Mouse (Mus musculus): ENCODE measurements around the gene Abcb8. TPM values are rescaled to one million over a fixed set of nuclear protein-coding genes. Genes with fewer than 3 reads are reported as not detected.

The Abcb8 gene
- polyA plus RNA-seq, 1 experiment from 2014 or later = 53.6 TPM

DNA sequence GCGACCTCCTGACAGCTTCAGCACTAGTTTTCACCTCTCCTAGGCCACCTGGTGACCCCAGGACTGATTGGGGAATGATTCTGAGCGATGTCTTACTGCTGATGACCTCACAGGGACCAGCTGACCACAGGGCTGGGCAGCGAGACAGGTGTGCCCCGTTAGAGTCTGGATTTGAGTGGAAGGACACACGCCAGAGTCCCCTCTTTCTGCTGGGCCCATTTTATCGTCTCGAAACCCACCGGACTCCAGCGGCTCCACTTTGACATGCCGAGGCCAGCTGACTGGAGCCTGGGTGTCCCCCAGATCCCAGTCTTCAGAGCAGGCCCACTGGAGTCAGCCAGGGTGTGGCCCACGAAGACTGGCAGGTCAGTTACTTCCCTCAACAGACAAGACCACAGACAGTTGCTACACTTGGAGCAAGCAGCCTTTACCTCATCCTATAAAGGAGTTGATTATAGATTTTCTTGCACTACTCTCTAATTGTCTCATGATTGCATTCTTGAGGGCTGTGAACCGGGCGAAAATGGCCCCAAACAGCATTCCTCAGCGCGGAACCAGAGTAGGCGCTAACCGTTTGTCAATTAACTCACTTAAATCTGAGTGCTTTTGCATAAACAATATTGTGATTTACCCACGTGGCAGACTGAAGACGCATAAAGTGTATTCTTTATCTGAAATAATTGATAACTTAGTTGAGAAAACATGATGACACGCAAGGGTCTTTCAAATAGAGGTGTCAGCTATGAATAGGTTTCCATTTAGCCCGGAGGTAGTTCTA, 30.7 kb downstream of the Abcb8 start:
- Histone ChIP-seq H3K27ac (replicated peaks) (peak overlapping the region; percentile 90), H3K4me3 (peak overlapping the region; percentile 80), H3K9me3 (no peaks in the 10 kb centered on the region), H3K27me3 (replicated peaks; ENCODE audit: low read depth, poor library complexity, severe bottlenecking) (peaks cover 24% of the 10 kb centered on the region), H3K36me3 (replicated peaks) (peaks cover 27% of the 10 kb centered on the region), H3K4me1 (peaks cover 63% of the 10 kb centered on the region)
- DNase-seq (ENCODE audit: low spot score) = no peak
- 16% methylated on average over 21 of the region's 21 CpGs for WGBS

DNA sequence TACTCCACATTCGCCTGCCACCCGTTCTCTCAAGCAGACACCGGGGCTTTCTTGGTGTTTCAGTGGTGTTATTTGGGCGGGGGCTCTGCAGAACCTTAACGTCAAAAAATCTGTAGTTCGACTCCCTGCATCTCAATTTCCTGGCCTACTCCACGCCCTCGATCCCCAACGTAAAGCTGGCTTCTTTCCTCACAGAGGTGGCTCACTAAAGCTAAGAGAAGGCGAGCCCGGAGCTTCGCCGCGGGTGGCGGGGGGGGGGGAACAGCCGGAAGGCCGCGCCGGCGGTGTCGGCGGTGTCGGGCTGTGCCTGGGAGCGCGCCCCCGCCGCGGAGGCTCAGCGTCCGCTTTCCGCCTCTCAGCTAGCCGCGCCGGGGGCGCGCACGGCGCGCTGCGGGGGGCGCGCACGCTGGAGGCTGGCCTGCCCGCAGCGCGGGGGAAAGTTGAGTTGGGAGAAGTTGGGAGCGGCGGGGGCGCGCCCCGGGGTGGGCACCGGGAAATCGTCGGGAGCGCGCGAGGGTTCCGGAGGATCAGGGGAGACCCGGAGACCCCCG, 31.5 kb downstream of the Abcb8 start:
- DNase-seq (ENCODE audit: low spot score) = peak; percentile 92
- H3K27ac ChIP-seq (replicated peaks) = peak overlapping the region; percentile 90
- H3K4me3 ChIP-seq = peak overlapping the region; percentile 80
- peaks cover 67% of the 10 kb centered on the region for H3K4me1 ChIP-seq
- peaks cover 27% of the 10 kb centered on the region for H3K36me3 ChIP-seq (replicated peaks)
- 2% methylated on average over 59 of the region's 60 CpGs for WGBS
- peaks cover 24% of the 10 kb centered on the region for H3K27me3 ChIP-seq (replicated peaks; ENCODE audit: low read depth, poor library complexity, severe bottlenecking)
- H3K9me3 ChIP-seq = no peaks in the 10 kb centered on the region

DNA sequence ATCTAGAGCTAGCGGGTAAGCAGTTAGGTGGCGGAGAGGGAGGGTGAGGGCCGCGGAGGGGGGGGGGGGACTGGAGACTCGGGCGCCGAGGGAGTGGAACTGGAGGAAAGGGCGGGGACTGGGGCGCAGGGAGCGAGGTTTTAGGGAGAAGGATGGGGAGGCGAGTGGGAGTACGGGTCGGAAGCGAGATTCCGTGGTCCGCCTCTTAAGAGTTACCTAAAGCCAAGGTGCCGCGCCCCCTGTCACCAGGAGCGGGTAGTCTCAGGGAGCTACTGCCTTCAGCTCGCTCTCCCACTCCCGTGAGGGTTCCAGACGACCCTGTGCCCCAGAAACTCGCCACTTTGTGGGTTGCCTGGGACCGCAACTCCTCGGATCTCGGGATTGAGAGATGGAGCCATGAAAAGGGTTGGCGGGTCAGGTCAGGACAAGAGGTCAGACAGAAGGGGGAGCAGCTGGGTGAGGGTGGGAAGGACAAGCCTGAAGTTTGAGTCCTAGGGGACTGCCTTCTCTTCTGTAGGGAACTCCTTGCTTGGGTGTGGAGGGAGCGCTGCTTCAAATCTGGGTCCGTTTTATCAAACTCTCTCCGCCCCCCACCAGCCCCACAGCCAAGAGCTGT, 32.1 kb downstream of the Abcb8 start:
- peaks cover 24% of the 10 kb centered on the region for H3K27me3 ChIP-seq (replicated peaks; ENCODE audit: low read depth, poor library complexity, severe bottlenecking)
- WGBS = under 1% methylated on average over 30 of the region's 30 CpGs
- DNase-seq (ENCODE audit: low spot score) = no peak
- peaks cover 67% of the 10 kb centered on the region for H3K4me1 ChIP-seq
- peak overlapping the region; percentile 90 for H3K27ac ChIP-seq (replicated peaks)
- peak overlapping the region; percentile 80 for H3K4me3 ChIP-seq
- H3K36me3 ChIP-seq (replicated peaks) = peaks cover 27% of the 10 kb centered on the region
- H3K9me3 ChIP-seq = no peaks in the 10 kb centered on the region

DNA sequence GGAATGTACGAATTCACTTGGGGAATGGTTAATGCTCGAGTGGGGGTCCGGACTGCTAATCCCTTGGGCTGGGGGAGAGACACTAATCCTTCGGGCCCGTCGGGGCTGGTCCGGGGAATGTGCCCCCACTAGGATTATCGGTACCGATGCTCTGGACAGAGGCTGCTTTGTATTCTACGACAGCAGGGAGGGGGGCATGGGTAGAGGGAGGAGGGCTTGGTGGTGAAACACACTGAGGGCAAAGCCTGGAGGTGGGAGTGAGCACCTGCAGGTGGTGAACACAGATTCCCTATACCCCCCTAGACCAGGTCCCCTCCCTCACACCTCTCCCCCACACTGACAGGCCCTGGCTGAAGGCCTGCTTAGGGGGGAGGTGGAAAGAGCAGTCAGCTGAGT, 32.6 kb downstream of the Abcb8 start:
- H3K9me3 ChIP-seq = no peaks in the 10 kb centered on the region
- H3K4me3 ChIP-seq = peak overlapping the region; percentile 80
- under 1% methylated on average over 10 of the region's 10 CpGs for WGBS
- peak overlapping the region; percentile 90 for H3K27ac ChIP-seq (replicated peaks)
- DNase-seq (ENCODE audit: low spot score) = peak; percentile 51
- peaks cover 67% of the 10 kb centered on the region for H3K4me1 ChIP-seq
- H3K36me3 ChIP-seq (replicated peaks) = peaks cover 27% of the 10 kb centered on the region
- peaks cover 24% of the 10 kb centered on the region for H3K27me3 ChIP-seq (replicated peaks; ENCODE audit: low read depth, poor library complexity, severe bottlenecking)

DNA sequence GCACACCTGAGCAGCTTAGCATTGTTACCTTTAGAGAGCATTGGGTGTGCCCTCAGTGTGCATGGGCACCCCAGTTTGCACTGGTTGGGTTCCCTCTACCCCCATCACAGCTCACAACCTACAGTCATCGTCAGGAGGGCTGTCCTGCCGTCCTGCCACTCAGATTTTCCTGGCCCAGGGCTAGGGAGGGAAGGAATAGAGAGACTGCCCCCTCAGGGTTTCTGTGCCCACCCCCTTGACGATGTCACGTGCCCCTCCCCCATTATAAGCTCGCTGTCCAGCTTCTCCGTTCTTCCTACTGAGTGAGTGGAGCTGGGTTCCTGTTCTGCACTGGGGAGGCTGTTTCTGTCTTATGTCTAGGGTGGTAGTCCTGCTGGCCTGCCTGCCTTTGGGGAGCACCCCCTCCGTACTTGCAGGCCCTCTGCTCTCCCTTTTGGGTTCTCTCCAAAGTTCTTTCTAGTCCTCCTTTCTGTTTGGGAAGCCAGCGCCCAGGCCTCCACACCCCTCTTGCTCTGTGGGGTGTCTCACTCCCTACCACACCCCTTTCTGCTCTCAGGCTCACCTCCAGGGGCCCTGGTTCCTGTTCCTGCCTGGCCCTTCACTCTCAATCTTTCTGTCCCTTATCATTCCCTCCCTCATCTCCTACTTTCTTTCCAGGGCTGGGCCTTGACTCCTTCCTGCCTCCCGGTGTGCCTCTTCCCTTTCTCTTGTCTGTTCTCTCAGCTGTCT, 33.3 kb downstream of the Abcb8 start:
- Histone ChIP-seq H3K27me3 (replicated peaks; ENCODE audit: low read depth, poor library complexity, severe bottlenecking) (peaks cover 24% of the 10 kb centered on the region), H3K36me3 (replicated peaks) (peaks cover 29% of the 10 kb centered on the region), H3K27ac (replicated peaks) (peak overlapping the region; percentile 90; the same call in 1 of the 2 replicates), H3K4me1 (peaks cover 67% of the 10 kb centered on the region), H3K4me3 (peak overlapping the region; percentile 80), H3K9me3 (no peaks in the 10 kb centered on the region)
- 9% methylated on average over 9 of the region's 9 CpGs for WGBS
- DNase-seq (ENCODE audit: low spot score) = peak; percentile 18

DNA sequence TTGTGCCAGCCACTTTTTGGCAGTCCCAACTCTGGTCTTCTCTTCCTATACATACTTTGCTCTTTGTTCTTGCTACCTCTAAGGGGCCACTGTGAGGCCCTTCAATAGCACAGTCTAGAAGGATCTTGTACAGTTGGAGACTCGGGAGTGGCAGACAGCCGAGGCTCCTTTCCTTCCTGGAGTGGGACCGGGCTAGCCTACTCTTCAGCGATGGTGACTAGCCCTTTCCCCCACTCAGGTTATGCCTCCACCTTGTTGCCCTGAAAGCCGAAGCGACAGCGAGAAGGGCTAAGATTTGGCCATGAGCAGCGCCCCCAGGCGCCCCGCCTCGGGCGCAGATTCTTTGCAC, 33.8 kb downstream of the Abcb8 start:
- Histone ChIP-seq H3K27ac (replicated peaks) (peak overlapping the region; percentile 35; the same call in 1 of the 2 replicates), H3K4me3 (peak overlapping the region; percentile 80), H3K4me1 (peaks cover 63% of the 10 kb centered on the region), H3K36me3 (replicated peaks) (peaks cover 31% of the 10 kb centered on the region), H3K9me3 (no peaks in the 10 kb centered on the region), H3K27me3 (replicated peaks; ENCODE audit: low read depth, poor library complexity, severe bottlenecking) (peaks cover 24% of the 10 kb centered on the region)
- DNase-seq (ENCODE audit: low spot score) = no peak
- 9% methylated on average over 12 of the region's 12 CpGs for WGBS

DNA sequence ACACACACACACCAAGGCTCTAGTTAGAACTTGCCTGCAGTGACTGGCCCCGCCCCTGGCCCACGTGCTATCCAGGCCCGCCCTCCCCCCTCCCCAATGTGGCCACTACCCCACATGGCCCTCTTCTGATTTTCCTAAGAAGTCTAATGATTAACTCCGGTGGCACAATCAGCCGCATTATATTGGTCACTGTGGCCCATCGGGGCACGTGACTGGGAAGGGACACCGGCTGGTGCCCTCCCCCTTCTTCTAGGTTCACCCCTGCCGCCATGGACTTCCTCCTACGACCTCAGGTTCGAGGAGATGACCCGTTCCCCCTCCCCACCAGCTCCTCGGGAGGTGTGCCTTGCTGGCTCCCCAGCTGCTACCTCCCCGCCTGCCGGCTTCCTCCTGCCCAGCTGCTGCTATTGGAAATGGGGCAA, 34.5 kb downstream of the Abcb8 start:
- peak overlapping the region; percentile 41; the same call in 1 of the 2 replicates for H3K27ac ChIP-seq (replicated peaks)
- H3K4me3 ChIP-seq = peak overlapping the region; percentile 80
- peaks cover 39% of the 10 kb centered on the region for H3K36me3 ChIP-seq (replicated peaks)
- peaks cover 24% of the 10 kb centered on the region for H3K27me3 ChIP-seq (replicated peaks; ENCODE audit: low read depth, poor library complexity, severe bottlenecking)
- DNase-seq (ENCODE audit: low spot score) = peak; percentile 71
- H3K4me1 ChIP-seq = peaks cover 56% of the 10 kb centered on the region
- H3K9me3 ChIP-seq = no peaks in the 10 kb centered on the region
- 3% methylated on average over 15 of the region's 15 CpGs for WGBS

DNA sequence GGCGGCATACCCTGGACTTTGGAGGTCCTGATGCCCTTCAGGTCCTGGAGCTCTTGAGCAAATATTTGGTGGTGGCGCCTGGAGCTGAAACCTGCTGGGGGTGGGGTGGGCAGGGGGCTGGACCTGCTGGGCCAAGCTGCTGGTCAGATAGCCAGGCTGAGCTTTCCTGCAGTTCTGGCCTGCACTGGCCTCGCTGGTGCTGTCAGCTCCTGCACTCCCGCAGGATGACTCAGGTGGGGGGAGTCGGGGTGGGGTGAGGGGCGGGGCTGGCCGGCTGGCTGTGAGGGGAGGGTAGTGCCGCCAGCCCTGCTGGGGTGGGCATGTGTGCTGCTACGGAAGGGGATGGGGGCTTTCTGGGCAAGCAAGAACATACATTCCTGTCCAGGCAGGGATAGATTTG, 35.1 kb downstream of the Abcb8 start:
- H3K27me3 ChIP-seq (replicated peaks; ENCODE audit: low read depth, poor library complexity, severe bottlenecking) = peaks cover 24% of the 10 kb centered on the region
- H3K27ac ChIP-seq (replicated peaks) = 0 out of 2 replicates have a peak overlapping the region, but pooled peaks have one; percentile 41
- H3K4me1 ChIP-seq = peaks cover 55% of the 10 kb centered on the region
- peak overlapping the region; percentile 80 for H3K4me3 ChIP-seq
- H3K36me3 ChIP-seq (replicated peaks) = peaks cover 45% of the 10 kb centered on the region
- no peaks in the 10 kb centered on the region for H3K9me3 ChIP-seq
- 16% methylated on average over 9 of the region's 9 CpGs for WGBS
- peak; percentile 43 for DNase-seq (ENCODE audit: low spot score)

DNA sequence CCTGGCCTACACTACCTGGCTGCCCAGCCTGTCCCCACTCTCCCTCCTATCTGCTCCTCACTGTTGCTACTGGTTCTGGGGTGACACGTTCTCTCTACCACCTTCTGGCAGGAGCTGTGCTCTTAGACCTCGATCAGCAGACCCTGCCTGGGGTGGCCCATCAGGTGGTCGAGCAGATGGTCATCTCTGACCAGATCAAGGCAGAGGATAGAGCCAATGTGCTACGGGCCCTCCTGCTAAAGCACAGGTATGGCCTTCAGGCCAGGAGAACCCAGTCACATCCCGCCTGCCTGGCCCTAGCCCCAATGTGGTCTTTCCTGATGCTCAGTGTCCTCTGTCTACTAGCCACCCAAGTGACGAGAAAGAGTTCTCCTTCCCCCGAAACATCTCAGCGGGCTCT, 40.5 kb downstream of the Abcb8 start:
- Histone ChIP-seq H3K27me3 (replicated peaks; ENCODE audit: low read depth, poor library complexity, severe bottlenecking) (no peaks in the 10 kb centered on the region), H3K36me3 (replicated peaks) (peaks cover 92% of the 10 kb centered on the region), H3K4me1 (peaks cover 6% of the 10 kb centered on the region), H3K9me3 (no peaks in the 10 kb centered on the region), H3K27ac (replicated peaks) (no peak overlapping the region), H3K4me3 (no peak overlapping the region)
- 87% methylated on average over 8 of the region's 8 CpGs for WGBS
- DNase-seq (ENCODE audit: low spot score) = no peak

DNA sequence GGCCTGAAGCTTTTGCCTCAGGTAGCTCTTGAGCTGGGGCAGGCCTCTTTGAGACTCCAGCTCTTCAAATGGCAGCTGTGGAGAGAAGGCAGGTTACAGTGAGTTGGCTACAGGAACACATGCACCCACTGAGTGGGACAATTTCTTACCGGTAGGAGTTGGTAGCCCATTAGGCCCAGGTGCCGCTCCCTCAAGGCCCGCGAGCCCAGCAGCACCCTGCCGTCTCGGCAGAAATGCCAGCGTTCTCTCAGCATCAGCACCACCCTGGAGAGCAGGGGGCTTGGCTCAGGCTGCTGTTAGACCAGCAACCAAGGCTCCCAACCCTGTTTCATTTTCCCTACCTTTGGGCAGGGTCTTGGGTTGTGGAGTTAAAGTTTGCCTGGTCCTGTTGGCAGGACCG, 47.7 kb downstream of the Abcb8 start:
- Histone ChIP-seq H3K4me1 (peaks cover 27% of the 10 kb centered on the region), H3K36me3 (replicated peaks) (peaks cover 72% of the 10 kb centered on the region), H3K27ac (replicated peaks) (no peak overlapping the region), H3K4me3 (no peak overlapping the region), H3K9me3 (no peaks in the 10 kb centered on the region), H3K27me3 (replicated peaks; ENCODE audit: low read depth, poor library complexity, severe bottlenecking) (no peaks in the 10 kb centered on the region)
- WGBS = 95% methylated on average over 8 of the region's 8 CpGs
- no peak for DNase-seq (ENCODE audit: low spot score)

DNA sequence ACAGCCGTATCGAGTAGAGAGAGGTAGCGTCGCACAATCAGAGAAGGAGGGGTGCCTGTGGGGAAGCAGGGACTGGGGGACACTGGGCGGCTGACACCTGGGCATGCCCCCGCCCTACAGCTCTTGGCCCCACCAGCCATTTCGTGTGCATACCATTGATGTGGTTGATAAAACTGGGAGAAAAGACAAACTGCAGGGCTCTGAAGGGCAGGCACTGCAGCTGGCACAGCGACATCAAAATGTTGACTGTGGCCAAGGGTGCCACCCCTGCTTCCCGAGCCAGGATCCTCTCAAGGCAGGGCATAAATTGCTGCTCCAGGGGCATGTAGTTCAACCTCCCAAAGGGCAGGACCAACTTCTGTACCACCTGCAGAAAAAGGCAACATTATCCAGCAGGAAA, 48.6 kb downstream of the Abcb8 start:
- no peak overlapping the region for H3K27ac ChIP-seq (replicated peaks)
- H3K27me3 ChIP-seq (replicated peaks; ENCODE audit: low read depth, poor library complexity, severe bottlenecking) = no peaks in the 10 kb centered on the region
- H3K36me3 ChIP-seq (replicated peaks) = peaks cover 64% of the 10 kb centered on the region
- H3K4me1 ChIP-seq = peaks cover 36% of the 10 kb centered on the region
- no peak for DNase-seq (ENCODE audit: low spot score)
- no peaks in the 10 kb centered on the region for H3K9me3 ChIP-seq
- no peak overlapping the region for H3K4me3 ChIP-seq
- WGBS = 91% methylated on average over 9 of the region's 9 CpGs

DNA sequence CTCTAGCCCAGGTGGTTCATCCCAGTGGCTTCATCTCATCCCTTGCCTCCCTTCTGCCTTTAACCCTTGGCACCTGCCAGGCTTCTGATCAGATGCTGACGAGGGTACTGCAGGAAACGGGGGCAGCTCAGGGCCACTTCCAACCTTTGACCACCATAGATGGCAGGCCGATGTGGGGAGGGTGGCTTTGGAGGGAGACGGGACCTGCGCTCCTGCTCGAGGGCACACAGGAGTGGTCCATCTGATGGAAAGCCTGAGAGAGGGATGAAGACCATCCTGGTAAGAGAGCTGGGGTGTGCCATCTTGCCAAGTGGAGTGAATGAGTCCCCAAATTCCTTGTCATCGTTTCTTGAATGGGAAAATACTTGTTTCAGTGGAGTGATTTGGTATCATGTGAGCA, 49.7 kb downstream of the Abcb8 start:
- WGBS = 91% methylated on average over 7 of the region's 7 CpGs
- peaks cover 59% of the 10 kb centered on the region for H3K36me3 ChIP-seq (replicated peaks)
- H3K9me3 ChIP-seq = no peaks in the 10 kb centered on the region
- H3K4me1 ChIP-seq = peaks cover 47% of the 10 kb centered on the region
- no peak overlapping the region for H3K4me3 ChIP-seq
- no peak overlapping the region for H3K27ac ChIP-seq (replicated peaks)
- DNase-seq (ENCODE audit: low spot score) = no peak
- no peaks in the 10 kb centered on the region for H3K27me3 ChIP-seq (replicated peaks; ENCODE audit: low read depth, poor library complexity, severe bottlenecking)

Data from embryonic facial prominence, embryonic 10.5 days (tissue).